Mouse (Mus musculus) embryonic facial prominence, embryonic 13.5 days (tissue): ENCODE data around the gene Foxa2. TPM values are rescaled to one million over a fixed set of nuclear protein-coding genes. Genes with fewer than 3 reads are reported as not detected.

Experiments used
- ATAC-seq: fragments of 200-750 bp; cut with Nextera tagmentation; 2 replicates; pipeline ENCODE4 v1.8.0; 2017; ENCODE audit warnings: low read depth; ENCODE audit not compliant: insufficient number of reproducible peaks, insufficient read depth, low FRiP score, low TSS enrichment
- H3K27ac ChIP-seq: fragments of 300-500 bp; sonication (generic); 2 replicates; pipeline ENCODE4 v1.5.1; 2015; ENCODE audit warnings: moderate library complexity, mild to moderate bottlenecking, inconsistent platforms
- H3K27me3 ChIP-seq: fragments of 300-500 bp; sonication (generic); 2 replicates; pipeline ENCODE4 v1.6.1; 2015; ENCODE audit warnings: mild to moderate bottlenecking, inconsistent platforms
- H3K36me3 ChIP-seq: fragments of 300-500 bp; sonication (generic); 2 replicates; pipeline ENCODE4 v1.6.1; 2015; ENCODE audit warnings: mild to moderate bottlenecking, inconsistent platforms
- H3K4me1 ChIP-seq: fragments of 300-500 bp; sonication (generic); 2 replicates; pipeline ENCODE4 v1.6.1; 2015; ENCODE audit warnings: inconsistent platforms
- H3K4me2 ChIP-seq: fragments of 300-500 bp; sonication (generic); 2 replicates; pipeline ENCODE4 v1.6.1; 2015; ENCODE audit warnings: moderate library complexity, mild to moderate bottlenecking, inconsistent platforms
- H3K4me3 ChIP-seq: fragments of 300-500 bp; sonication (generic); 2 replicates; pipeline ENCODE4 v1.5.1; 2015; ENCODE audit warnings: mild to moderate bottlenecking, inconsistent platforms
- H3K9ac ChIP-seq: fragments of 300-500 bp; sonication (generic); 2 replicates; pipeline ENCODE4 v1.6.1; 2015; ENCODE audit warnings: mild to moderate bottlenecking, inconsistent platforms
- H3K9me3 ChIP-seq: fragments of 300-500 bp; sonication (generic); 2 replicates; pipeline ENCODE4 v1.6.1; 2016; ENCODE audit warnings: inconsistent platforms
- WGBS: fragments of 180-500 bp; shearing (Covaris S2); methylation state at CpG from one replicate; pipeline ENCODE4 v1.1.7; 2015; ENCODE audit warnings: mixed read lengths; 5-methylcytosine and 5-hydroxymethylcytosine counted together
- polyA plus RNA-seq: library from polyadenylated mRNA; unstranded; fragments of >200 nt; fragmentation: Nextera tagmentation; extraction: Ambion mirVana; gene quantifications from 2 replicates; pipeline ENCODE4 v1.2.1, GENCODE M21; 2015

The Foxa2 gene
- polyA plus RNA-seq, 1 experiment from 2014 or later = 0.17 TPM

DNA sequence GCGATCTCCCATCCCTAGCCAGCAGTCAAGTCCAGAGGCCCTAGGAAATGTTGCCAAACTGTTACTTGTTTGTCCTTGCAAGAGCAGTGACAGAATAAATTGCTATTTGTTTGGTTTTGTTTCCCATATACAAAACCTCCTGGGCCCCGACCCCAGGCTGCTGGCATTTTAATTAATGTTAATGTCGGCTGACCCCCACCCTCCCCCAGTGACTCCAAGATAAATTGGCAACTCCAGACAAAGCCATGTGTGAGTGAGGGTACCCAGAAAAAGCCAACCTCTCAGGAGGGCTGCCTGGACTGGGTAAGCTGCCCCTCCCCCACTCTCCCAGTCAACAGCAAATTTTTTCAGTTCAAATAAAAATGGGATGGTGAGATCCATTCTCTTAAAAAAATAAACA lies 26.6 kb downstream of the Foxa2 start:
- WGBS = 24% methylated on average over 3 of the region's 3 CpGs
- H3K36me3 ChIP-seq = no peaks in the 10 kb centered on the region
- ATAC-seq = no peak
- no peak overlapping the region for H3K4me3 ChIP-seq
- H3K4me1 ChIP-seq = no peaks in the 10 kb centered on the region
- H3K27me3 ChIP-seq = peaks cover 77% of the 10 kb centered on the region
- no peaks in the 10 kb centered on the region for H3K9me3 ChIP-seq
- H3K4me2 ChIP-seq = no peak overlapping the region
- H3K9ac ChIP-seq = no peak overlapping the region
- no peak overlapping the region for H3K27ac ChIP-seq

- Histone ChIP-seq H3K4me1 (no peaks in the 10 kb centered on the region), H3K27ac (no peak overlapping the region), H3K9me3 (no peaks in the 10 kb centered on the region), H3K4me3 (no peak overlapping the region), H3K9ac (no peak overlapping the region), H3K36me3 (no peaks in the 10 kb centered on the region), H3K4me2 (no peak overlapping the region), H3K27me3 (peaks cover 57% of the 10 kb centered on the region)
- 85% methylated on average over 8 of the region's 8 CpGs for WGBS
- no peak for ATAC-seq
These were observed 28.7 kb downstream of the Foxa2 start for GRCm38 (mm10) chr2:148017782-148018690.

DNA sequence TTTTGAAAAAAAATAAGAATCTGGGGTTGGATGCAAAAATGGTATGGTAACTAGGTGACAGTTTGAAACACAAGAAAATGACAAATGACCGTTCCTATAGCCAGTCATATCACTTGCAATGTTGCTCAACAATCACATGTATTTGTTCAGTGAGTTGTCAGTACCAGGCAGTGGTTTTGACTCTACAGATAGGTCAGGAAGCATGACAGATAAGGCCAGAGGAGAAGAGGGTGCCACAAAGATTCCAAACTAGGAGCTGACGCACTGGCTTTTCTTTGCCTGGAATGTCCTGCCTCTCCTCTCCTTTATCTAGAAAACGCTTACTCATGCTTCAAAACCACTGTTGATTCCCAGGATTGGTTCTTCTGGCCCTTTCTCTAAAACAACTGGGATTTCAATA lies 33.4 kb downstream of the Foxa2 start:
- Histone ChIP-seq H3K4me2 (no peak overlapping the region), H3K27ac (no peak overlapping the region), H3K9ac (no peak overlapping the region), H3K36me3 (no peaks in the 10 kb centered on the region), H3K4me1 (no peaks in the 10 kb centered on the region), H3K4me3 (no peak overlapping the region), H3K27me3 (peaks cover 13% of the 10 kb centered on the region), H3K9me3 (no peaks in the 10 kb centered on the region)
- ATAC-seq = no peak
- WGBS = 84% methylated on average over 3 of the region's 3 CpGs

GRCm38 (mm10) chr2:148009049-148009448 lies 37.7 kb downstream of the Foxa2 start:
- Histone ChIP-seq H3K4me2 (no peak overlapping the region), H3K4me3 (no peak overlapping the region), H3K9ac (no peak overlapping the region), H3K4me1 (no peaks in the 10 kb centered on the region), H3K27ac (no peak overlapping the region), H3K36me3 (no peaks in the 10 kb centered on the region), H3K9me3 (no peaks in the 10 kb centered on the region), H3K27me3 (no peaks in the 10 kb centered on the region)
- ATAC-seq = no peak
- WGBS = 91% methylated on average over 4 of the region's 4 CpGs

DNA sequence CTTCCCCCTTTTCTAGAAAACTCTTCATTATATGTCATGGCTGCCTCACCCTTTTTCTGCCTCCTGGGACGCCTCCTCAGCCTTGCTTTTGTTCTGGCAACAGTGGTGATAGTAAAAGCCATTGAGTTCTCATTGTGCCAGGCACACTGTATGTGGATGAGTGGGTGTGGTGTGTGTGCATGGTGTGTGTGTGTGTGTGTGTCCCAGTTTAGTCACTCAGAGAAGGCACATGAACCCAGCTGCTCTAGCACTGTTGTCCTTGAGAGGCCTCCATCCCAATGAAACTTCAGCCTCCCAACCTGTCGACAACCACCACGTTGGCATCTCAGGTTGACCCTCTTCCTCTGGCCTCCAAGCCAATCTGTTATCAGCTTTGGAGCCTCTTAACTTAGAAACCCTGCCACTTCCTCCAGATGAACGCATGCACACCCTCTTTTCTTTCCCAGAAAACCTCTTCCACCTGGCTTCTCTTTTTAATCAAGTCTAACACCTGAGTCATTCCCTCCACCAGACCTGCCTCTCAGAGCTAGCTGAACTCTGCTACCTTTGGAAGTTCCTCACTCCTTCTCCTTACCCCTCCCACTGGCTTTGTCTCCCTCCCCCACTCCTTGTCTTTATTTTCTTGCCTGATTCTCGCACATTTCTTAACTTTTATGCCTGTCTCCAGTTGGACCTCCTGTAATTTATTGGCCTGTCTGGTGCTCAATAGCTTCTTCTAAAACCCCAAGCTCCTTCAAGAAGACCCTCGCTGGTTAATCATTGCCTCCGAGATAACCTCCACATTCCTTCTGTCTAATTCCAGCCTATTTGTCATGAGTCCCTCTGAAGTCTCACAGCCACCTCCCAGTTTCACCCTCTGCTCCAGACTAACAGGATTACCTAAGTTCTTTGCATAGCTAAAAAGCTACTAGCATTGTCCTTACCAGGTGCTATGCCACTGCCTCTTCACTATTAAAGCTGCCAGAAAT lies 41.9 kb downstream of the Foxa2 start:
- no peaks in the 10 kb centered on the region for H3K27me3 ChIP-seq
- H3K4me1 ChIP-seq = no peaks in the 10 kb centered on the region
- 69% methylated on average over 7 of the region's 7 CpGs for WGBS
- ATAC-seq = no peak
- no peak overlapping the region for H3K4me2 ChIP-seq
- no peak overlapping the region for H3K4me3 ChIP-seq
- no peak overlapping the region for H3K27ac ChIP-seq
- no peaks in the 10 kb centered on the region for H3K36me3 ChIP-seq
- H3K9me3 ChIP-seq = no peaks in the 10 kb centered on the region
- H3K9ac ChIP-seq = no peak overlapping the region

- no peak overlapping the region for H3K9ac ChIP-seq
- no peak overlapping the region for H3K4me3 ChIP-seq
- no peak overlapping the region for H3K27ac ChIP-seq
- no peaks in the 10 kb centered on the region for H3K36me3 ChIP-seq
- H3K4me1 ChIP-seq = no peaks in the 10 kb centered on the region
- H3K27me3 ChIP-seq = no peaks in the 10 kb centered on the region
- no peak overlapping the region for H3K4me2 ChIP-seq
- WGBS = 86% methylated on average over 3 of the region's 3 CpGs
- H3K9me3 ChIP-seq = no peaks in the 10 kb centered on the region
- no peak for ATAC-seq
These were observed 43.3 kb downstream of the Foxa2 start for GRCm38 (mm10) chr2:148003511-148003910.

GRCm38 (mm10) chr2:147998206-147998966 lies 48.4 kb downstream of the Foxa2 start:
- Histone ChIP-seq H3K27me3 (no peaks in the 10 kb centered on the region), H3K27ac (no peak overlapping the region), H3K4me2 (no peak overlapping the region), H3K9ac (no peak overlapping the region), H3K4me3 (no peak overlapping the region), H3K4me1 (no peaks in the 10 kb centered on the region), H3K36me3 (no peaks in the 10 kb centered on the region), H3K9me3 (no peaks in the 10 kb centered on the region)
- 71% methylated on average over 10 of the region's 10 CpGs for WGBS
- no peak for ATAC-seq

GRCm38 (mm10) chr2:147996781-147997180 lies 50.0 kb downstream of the Foxa2 start:
- no peaks in the 10 kb centered on the region for H3K9me3 ChIP-seq
- H3K27ac ChIP-seq = no peak overlapping the region
- H3K4me1 ChIP-seq = no peaks in the 10 kb centered on the region
- no peak for ATAC-seq
- H3K9ac ChIP-seq = no peak overlapping the region
- no peak overlapping the region for H3K4me3 ChIP-seq
- H3K27me3 ChIP-seq = no peaks in the 10 kb centered on the region
- H3K4me2 ChIP-seq = no peak overlapping the region
- H3K36me3 ChIP-seq = no peaks in the 10 kb centered on the region

GRCm38 (mm10) chr2:147993821-147994220 lies 52.9 kb downstream of the Foxa2 start:
- Histone ChIP-seq H3K27me3 (no peaks in the 10 kb centered on the region), H3K9ac (no peak overlapping the region), H3K27ac (no peak overlapping the region), H3K9me3 (no peaks in the 10 kb centered on the region), H3K4me1 (no peaks in the 10 kb centered on the region), H3K4me2 (no peak overlapping the region), H3K36me3 (no peaks in the 10 kb centered on the region), H3K4me3 (no peak overlapping the region)
- 73% methylated on average over 4 of the region's 4 CpGs for WGBS
- no peak for ATAC-seq

DNA sequence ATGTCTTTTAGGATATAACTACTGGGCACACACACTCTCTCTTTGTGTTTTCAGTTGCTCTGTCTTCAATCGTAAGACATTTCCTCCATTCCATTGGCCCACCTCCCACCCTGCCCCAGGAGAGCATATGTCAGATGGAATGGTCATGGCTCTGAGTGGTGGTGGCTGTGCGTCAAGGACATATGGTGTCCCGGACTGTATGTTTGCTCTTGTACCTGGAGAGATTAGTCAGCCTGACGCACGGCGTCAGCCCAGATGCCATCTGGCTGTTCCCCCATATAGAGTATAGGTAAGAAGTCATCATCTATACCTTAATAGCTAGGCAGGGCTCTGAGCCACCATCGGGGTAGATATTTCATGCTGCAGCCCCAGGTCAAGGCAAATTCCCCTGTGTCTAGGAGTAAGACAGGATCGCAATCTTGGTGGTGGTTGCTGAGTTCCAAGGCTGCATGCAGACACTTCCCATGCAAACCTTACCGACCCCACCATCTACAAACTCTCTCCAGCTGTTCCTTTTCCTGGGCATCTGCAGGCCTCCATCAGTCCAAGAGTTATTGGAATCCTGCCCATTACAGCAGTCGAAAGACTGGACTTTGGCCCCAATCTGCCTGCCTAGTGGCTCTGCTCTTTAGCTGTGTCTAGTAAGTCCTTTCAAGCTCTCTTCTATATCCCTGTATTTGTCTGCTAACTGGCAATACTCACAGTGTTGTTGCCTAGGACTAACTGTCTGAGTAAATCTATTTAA lies 53.7 kb downstream of the Foxa2 start:
- ATAC-seq = no peak
- Histone ChIP-seq H3K27me3 (no peaks in the 10 kb centered on the region), H3K4me2 (no peak overlapping the region), H3K4me1 (no peaks in the 10 kb centered on the region), H3K4me3 (no peak overlapping the region), H3K27ac (no peak overlapping the region), H3K9ac (no peak overlapping the region), H3K9me3 (no peaks in the 10 kb centered on the region), H3K36me3 (no peaks in the 10 kb centered on the region)
- 91% methylated on average over 10 of the region's 10 CpGs for WGBS
